22 mouse cellular contexts compared by ENCODE assay signal in the genomic region with DNA sequence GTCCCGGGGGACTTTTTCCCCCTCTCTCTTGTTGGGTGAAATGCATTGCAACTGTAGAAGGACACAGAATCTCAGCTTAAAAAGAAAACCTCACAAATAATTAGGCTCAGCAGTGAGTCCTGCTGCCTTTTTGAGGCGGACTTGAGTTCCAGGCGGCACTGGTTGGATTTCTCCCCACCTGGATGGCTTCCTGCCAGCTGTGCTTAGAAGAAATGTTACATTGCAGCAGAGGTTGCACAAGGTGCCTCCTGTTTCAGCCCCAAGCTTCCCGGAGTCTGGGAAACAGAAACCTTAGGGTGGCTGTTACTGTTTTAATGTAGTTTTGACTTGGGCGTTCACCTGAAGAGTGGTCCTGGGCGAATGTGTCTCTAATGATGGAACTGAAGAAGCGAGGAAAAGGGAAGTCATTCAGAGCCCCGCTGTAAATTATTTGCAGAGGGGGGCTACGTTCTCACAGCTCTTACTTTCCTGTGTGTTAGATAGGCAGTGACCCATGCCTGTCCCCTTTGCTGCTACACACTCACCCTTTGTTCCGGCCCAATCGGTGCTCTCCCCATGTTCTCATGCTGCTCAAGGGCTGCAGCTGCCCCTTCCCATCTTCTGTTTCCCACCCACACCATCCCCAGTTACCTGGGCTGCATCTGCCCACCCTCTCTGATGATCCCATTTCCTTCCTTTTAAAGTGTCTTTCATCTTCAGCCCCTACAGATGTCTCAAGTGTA.
DNase-seq lines count a peak whose midpoint lies in the region; ATAC-seq lines count a peak whose summit lies in the region.
"Had no signal": no experiment of that assay in that cellular context is flagged by ENCODE, and none has a peak within 500 bp of the region (broad histone marks: within the 10 kb centered on the region; RNA-seq: fewer than 3 reads in every experiment).

No protein-coding gene starts in this region.

- no peaks in the 10 kb centered on the region for H3K27me3 ChIP-seq in hindbrain, embryonic 13.5 days
- H3K27me3 ChIP-seq: embryonic facial prominence, embryonic 15.5 days; midbrain, embryonic 15.5 days had no signal

- H3K4me1 ChIP-seq in hindbrain, embryonic 13.5 days (replicated peaks), result peaks cover 31% of the 10 kb centered on the region

- peak; percentile 37 for DNase-seq in adrenal gland, postnatal 14 days
- DNase-seq in adrenal gland, postnatal 4 days (ENCODE audit: low spot score in 2 of 2), result no peak
- peak; percentile 35 for DNase-seq in retina, postnatal 1 day
- no peak for DNase-seq in retina, embryonic 14.5 days (ENCODE audit: low spot score)
- peak; percentile 64 for DNase-seq in kidney, postnatal 10 days
- peak; percentile 61 for DNase-seq in testis, postnatal 10 days (ENCODE audit: low spot score)
- no peak for DNase-seq in left cerebral cortex, adult 18-20 months (ENCODE audit: low spot score in 2 of 2)
- DNase-seq: cerebellum, adult 9-10 months; gastrocnemius, postnatal 36 days; heart, postnatal 14 days; right cerebral cortex, adult 18-20 months; spleen, adult 18-20 months; thymus, postnatal 14 days had no signal

- no peak for ATAC-seq in hindbrain, embryonic 13.5 days (ENCODE audit: low FRiP score)
- ATAC-seq: CD4-positive, CD25-positive, alpha-beta regulatory T cell, adult 4 months; hindbrain, embryonic 16.5 days had no signal

- no peaks in the 10 kb centered on the region for H3K9me3 ChIP-seq in hindbrain, embryonic 13.5 days
- H3K9me3 ChIP-seq: embryonic facial prominence, embryonic 15.5 days; G1E; midbrain, embryonic 15.5 days had no signal

- H3K9ac ChIP-seq in hindbrain, embryonic 13.5 days, result no peak overlapping the region
- H3K9ac ChIP-seq: embryonic facial prominence, embryonic 15.5 days; liver, embryonic 14.5 days; midbrain, embryonic 15.5 days had no signal

- H3K36me3 ChIP-seq in hindbrain, embryonic 13.5 days, result no peaks in the 10 kb centered on the region
- H3K36me3 ChIP-seq: embryonic facial prominence, embryonic 15.5 days; midbrain, embryonic 15.5 days had no signal

- H3K4me3 ChIP-seq in hindbrain, embryonic 13.5 days, result no peak overlapping the region
- H3K4me3 ChIP-seq: embryonic facial prominence, embryonic 15.5 days; midbrain, embryonic 15.5 days had no signal

- H3K27ac ChIP-seq in hindbrain, embryonic 13.5 days, result no peak overlapping the region
- H3K27ac ChIP-seq: embryonic facial prominence, embryonic 15.5 days; kidney, postnatal 0 days; liver, embryonic 14.5 days; midbrain, embryonic 15.5 days had no signal

- WGBS in hindbrain, embryonic 13.5 days, result 75% methylated on average over 11 of the region's 11 CpGs

- no peak overlapping the region for H3K4me2 ChIP-seq in hindbrain, embryonic 13.5 days
- H3K4me2 ChIP-seq: embryonic facial prominence, embryonic 15.5 days; heart, embryonic 11.5 days; midbrain, embryonic 15.5 days had no signal

Comparison
In these comparisons a context has a peak if more than half of its experiments do, and no peak if none do; other contexts are left out.
1. DNase-seq: peak in adrenal gland, postnatal 14 days (single experiment), retina, postnatal 1 day (single experiment), kidney, postnatal 10 days (single experiment) and testis, postnatal 10 days (single experiment); none in adrenal gland, postnatal 4 days (0 of 2), retina, embryonic 14.5 days (single experiment) and left cerebral cortex, adult 18-20 months (0 of 2).